Mouse (Mus musculus): ENCODE measurements around the gene Tarbp1. TPM values are rescaled to one million over a fixed set of nuclear protein-coding genes. Genes with fewer than 3 reads are reported as not detected.

Tarbp1 gene
- 9.5 and 11.9 TPM in 2 replicates for total RNA-seq (2012; rRNA removed)

DNA sequence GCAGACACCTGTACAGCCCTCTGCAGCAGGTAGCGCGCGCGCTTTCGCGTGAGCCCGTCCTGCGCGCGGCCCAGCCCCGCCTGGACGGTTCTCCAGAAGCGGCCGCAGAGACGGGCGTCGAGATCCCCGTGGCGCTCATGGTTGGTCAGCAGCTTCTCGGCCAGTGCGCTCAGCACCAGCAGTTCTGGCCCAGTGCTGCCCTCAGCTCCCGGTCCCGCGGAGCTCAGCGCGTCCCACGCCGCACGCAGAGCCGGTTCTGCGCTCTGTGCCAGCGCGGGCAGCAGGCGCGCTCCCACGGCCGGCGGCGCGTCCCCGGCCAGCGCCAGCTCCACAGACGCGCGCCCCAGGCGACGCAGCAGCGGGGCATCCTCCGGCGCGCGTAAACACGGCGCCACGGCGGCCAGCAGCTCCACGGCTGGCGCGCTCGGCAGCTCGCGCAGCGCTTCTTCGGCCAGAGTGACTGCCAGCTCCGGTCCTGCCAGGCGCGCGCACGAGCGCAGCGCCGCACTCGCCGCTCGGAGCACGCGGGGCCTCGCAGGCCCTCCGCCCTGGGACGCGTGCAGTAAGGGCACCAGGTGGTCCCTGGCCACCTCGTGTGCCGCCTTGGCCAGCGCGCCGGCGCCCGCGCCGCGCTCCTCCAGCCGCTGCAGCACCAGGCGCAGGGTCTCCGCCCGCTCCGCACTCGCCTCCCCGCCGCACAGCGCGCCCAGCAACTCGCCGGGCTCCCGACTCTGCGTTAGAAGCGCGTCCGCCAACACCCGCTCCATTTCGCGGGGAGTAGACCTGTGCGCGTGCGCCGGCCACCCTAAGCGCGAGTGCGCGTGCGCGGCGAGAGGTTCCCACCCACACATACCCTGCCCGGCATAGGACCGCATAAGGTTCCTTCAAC, at the start of gene Tarbp1:
Gene Tarbp1 (minus strand): TSS at position 767 of the 889 bp plus-strand sequence.
- Histone ChIP-seq H3K36me3 (ENCODE audit: control insufficient read depth, insufficient read depth, low read length, poor library complexity, severe bottlenecking) (peaks cover 4% of the 10 kb centered on the region; the same call in 1 of the 2 replicates), H3K4me1 (ENCODE audit: control insufficient read depth in 2 of 2, insufficient read depth in 2 of 2, low read length in 2 of 2, poor library complexity in 1 of 2) (peaks cover 0 to 8% of the 10 kb centered on the region in 2 experiments; a peak in 1 of 4 replicates), H3K27ac (ENCODE audit: insufficient read depth, low read depth, low read length, poor library complexity, severe bottlenecking) (no peak within 1 kb of the TSS), H3K9me3 (ENCODE audit: control insufficient read depth, insufficient read depth, low read depth, low read length) (no peaks in the 10 kb centered on the region), H3K9ac (ENCODE audit: insufficient read depth, low read depth, low read length, poor library complexity, severe bottlenecking) (peak within 1 kb of the TSS; percentile 92), H3K4me3 (ENCODE audit: insufficient read depth in 1 of 2, low read depth in 1 of 2, low read length in 2 of 2, poor library complexity in 1 of 2, severe bottlenecking in 1 of 2) (peak within 1 kb of the TSS; percentile 84 to 91)
- in situ Hi-C loops (cut with MboI; ENCODE audit: low sequenced_read_pairs in 2 of 2, unreplicated experiment in 2 of 2): loop anchor here in 1 of 2 experiments (25.0 kb wide), 1 partner anchor 413 kb away; no protein-coding TSS in a partner anchor
- peak; percentile 82 for DNase-seq (ENCODE audit: low read depth, low spot score)
- TF ChIP-seq HCFC1 (IDR thresholded peaks at IDR 0.05; ENCODE audit: borderline replicate concordance, insufficient read depth, low read length) (no peak; the same call in 1 of the 2 replicates), ZNF384 (IDR thresholded peaks at IDR 0.05; ENCODE audit: low read depth, low read length) (no peak), CHD2 (IDR thresholded peaks at IDR 0.05; ENCODE audit: low read depth, low read length) (no peak), MAFK (IDR thresholded peaks at IDR 0.05; ENCODE audit: insufficient read depth, low read depth, low read length) (no peak), ZC3H11A (IDR thresholded peaks at IDR 0.05; ENCODE audit: borderline replicate concordance, low read depth, low read length) (no peak)

DNA sequence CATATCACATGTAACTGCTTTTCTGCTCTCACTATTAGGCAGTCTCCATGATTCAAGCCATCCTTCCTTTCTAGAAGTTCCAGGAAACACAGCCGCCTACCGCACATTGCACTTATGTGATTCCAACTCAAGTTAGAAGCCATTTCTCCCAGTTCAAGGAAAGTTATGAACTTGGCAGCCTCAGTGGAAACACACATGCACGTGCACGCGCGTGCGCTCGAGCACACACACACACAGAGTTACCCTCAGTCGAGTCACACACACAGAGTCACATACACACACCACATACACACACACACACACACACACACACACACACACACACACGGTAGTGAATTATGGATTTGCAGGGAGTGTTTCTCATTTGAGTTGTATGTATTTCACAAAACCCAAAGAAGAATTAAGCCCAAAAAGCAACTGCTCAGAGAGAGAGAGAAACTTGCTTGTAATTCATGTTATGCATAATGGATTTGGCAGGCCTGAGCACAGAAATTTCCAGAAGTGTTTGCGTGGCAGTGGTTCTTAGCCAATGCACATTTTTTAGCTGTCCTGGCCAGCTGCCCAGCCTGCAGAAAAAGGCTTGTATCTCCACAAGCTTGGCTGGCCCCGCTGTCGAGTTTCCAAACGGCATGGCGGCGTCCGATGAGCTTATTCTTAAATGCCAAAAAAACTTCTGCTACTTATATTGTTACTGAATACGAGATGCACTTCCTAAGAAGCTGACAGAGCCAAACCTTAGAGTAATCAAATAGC, 49.5 kb upstream of the Tarbp1 start:
- Histone ChIP-seq H3K4me1 (ENCODE audit: control insufficient read depth in 2 of 2, insufficient read depth in 2 of 2, low read length in 2 of 2, poor library complexity in 1 of 2) (no peaks in the 10 kb centered on the region), H3K27ac (ENCODE audit: insufficient read depth, low read depth, low read length, poor library complexity, severe bottlenecking) (no peak overlapping the region), H3K9me3 (ENCODE audit: control insufficient read depth, insufficient read depth, low read depth, low read length) (no peaks in the 10 kb centered on the region), H3K36me3 (ENCODE audit: control insufficient read depth, insufficient read depth, low read length, poor library complexity, severe bottlenecking) (no peaks in the 10 kb centered on the region), H3K4me3 (ENCODE audit: insufficient read depth in 1 of 2, low read depth in 1 of 2, low read length in 2 of 2, poor library complexity in 1 of 2, severe bottlenecking in 1 of 2) (no peak overlapping the region), H3K9ac (ENCODE audit: insufficient read depth, low read depth, low read length, poor library complexity, severe bottlenecking) (no peak overlapping the region)
- in situ Hi-C loops (cut with MboI; ENCODE audit: low sequenced_read_pairs in 2 of 2, unreplicated experiment in 2 of 2): no loop called here
- DNase-seq (ENCODE audit: low read depth, low spot score): no peak
- no peak for TF ChIP-seq CHD2 (IDR thresholded peaks at IDR 0.05; ENCODE audit: low read depth, low read length)
- no peak for TF ChIP-seq ZC3H11A (IDR thresholded peaks at IDR 0.05; ENCODE audit: borderline replicate concordance, low read depth, low read length)
- TF ChIP-seq MAFK (IDR thresholded peaks at IDR 0.05; ENCODE audit: insufficient read depth, low read depth, low read length): no peak
- no peak for TF ChIP-seq ZNF384 (IDR thresholded peaks at IDR 0.05; ENCODE audit: low read depth, low read length)
- no peak for TF ChIP-seq HCFC1 (IDR thresholded peaks at IDR 0.05; ENCODE audit: borderline replicate concordance, insufficient read depth, low read length)

DNA sequence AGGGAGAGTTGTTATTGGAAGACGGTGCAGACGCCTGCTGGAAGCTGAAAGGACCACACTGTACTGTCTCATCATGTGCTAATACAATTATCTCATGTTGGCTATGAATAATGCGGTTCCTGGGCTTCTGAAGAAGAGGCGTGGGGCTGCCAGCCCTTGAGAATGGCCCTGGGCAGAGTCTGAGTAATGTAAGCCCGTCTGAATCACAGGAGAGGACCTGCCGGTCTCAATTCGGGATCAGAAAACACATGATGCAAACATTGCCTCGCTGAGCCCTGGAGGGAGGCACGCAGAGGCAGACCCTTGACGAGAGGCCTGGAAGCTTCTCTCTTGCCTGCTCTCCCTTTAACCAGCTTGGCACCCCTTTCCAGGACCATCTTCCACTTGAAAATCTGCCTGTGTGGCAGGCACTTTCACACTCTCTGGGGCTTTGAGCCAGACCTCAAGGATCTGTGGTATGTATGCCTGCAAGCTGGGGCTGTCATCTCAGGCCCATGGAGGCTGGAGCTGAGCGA, 48.3 kb upstream of the Tarbp1 start:
- in situ Hi-C loops (cut with MboI; ENCODE audit: low sequenced_read_pairs in 2 of 2, unreplicated experiment in 2 of 2): no loop called here
- Histone ChIP-seq H3K4me1 (ENCODE audit: control insufficient read depth in 2 of 2, insufficient read depth in 2 of 2, low read length in 2 of 2, poor library complexity in 1 of 2) (no peaks in the 10 kb centered on the region), H3K9ac (ENCODE audit: insufficient read depth, low read depth, low read length, poor library complexity, severe bottlenecking) (no peak overlapping the region), H3K27ac (ENCODE audit: insufficient read depth, low read depth, low read length, poor library complexity, severe bottlenecking) (no peak overlapping the region), H3K36me3 (ENCODE audit: control insufficient read depth, insufficient read depth, low read length, poor library complexity, severe bottlenecking) (no peaks in the 10 kb centered on the region), H3K9me3 (ENCODE audit: control insufficient read depth, insufficient read depth, low read depth, low read length) (no peaks in the 10 kb centered on the region), H3K4me3 (ENCODE audit: insufficient read depth in 1 of 2, low read depth in 1 of 2, low read length in 2 of 2, poor library complexity in 1 of 2, severe bottlenecking in 1 of 2) (no peak overlapping the region)
- TF ChIP-seq MAFK (IDR thresholded peaks at IDR 0.05; ENCODE audit: insufficient read depth, low read depth, low read length) (no peak), ZC3H11A (IDR thresholded peaks at IDR 0.05; ENCODE audit: borderline replicate concordance, low read depth, low read length) (no peak), HCFC1 (IDR thresholded peaks at IDR 0.05; ENCODE audit: borderline replicate concordance, insufficient read depth, low read length) (no peak), CHD2 (IDR thresholded peaks at IDR 0.05; ENCODE audit: low read depth, low read length) (no peak), ZNF384 (IDR thresholded peaks at IDR 0.05; ENCODE audit: low read depth, low read length) (no peak)
- no peak for DNase-seq (ENCODE audit: low read depth, low spot score)

DNA sequence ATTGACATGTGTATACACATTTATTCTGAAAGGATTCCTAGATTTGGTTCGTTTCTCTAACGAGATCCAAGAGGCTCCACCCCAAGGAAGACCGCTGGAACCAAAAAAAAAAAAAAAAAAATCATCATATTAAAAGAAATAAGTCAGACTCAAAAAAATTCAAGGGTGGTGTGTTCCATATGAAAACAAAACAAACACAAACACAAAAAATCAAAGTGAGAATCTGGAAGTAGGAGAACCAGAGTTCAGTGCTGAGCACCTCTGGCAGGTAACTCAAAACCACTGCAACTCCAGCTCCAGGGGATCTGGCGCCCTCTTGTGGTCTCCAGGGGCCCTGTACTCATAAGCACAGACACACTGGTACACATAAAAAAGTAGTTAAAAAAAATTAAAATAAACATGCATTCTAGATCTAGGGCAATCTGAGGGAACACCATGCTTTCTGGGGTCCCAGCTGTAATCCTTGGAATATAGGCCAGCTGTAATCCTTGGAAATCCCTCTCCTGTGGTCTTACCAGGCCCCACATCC, 44.6 kb upstream of the Tarbp1 start:
- Histone ChIP-seq H3K9me3 (ENCODE audit: control insufficient read depth, insufficient read depth, low read depth, low read length) (no peaks in the 10 kb centered on the region), H3K4me3 (ENCODE audit: insufficient read depth in 1 of 2, low read depth in 1 of 2, low read length in 2 of 2, poor library complexity in 1 of 2, severe bottlenecking in 1 of 2) (no peak overlapping the region), H3K27ac (ENCODE audit: insufficient read depth, low read depth, low read length, poor library complexity, severe bottlenecking) (no peak overlapping the region), H3K4me1 (ENCODE audit: control insufficient read depth in 2 of 2, insufficient read depth in 2 of 2, low read length in 2 of 2, poor library complexity in 1 of 2) (peaks cover 0 to 2% of the 10 kb centered on the region in 2 experiments; a peak in 2 of 4 replicates), H3K9ac (ENCODE audit: insufficient read depth, low read depth, low read length, poor library complexity, severe bottlenecking) (no peak overlapping the region), H3K36me3 (ENCODE audit: control insufficient read depth, insufficient read depth, low read length, poor library complexity, severe bottlenecking) (no peaks in the 10 kb centered on the region)
- in situ Hi-C loops (cut with MboI; ENCODE audit: low sequenced_read_pairs in 2 of 2, unreplicated experiment in 2 of 2): no loop called here
- no peak for DNase-seq (ENCODE audit: low read depth, low spot score)
- TF ChIP-seq MAFK (IDR thresholded peaks at IDR 0.05; ENCODE audit: insufficient read depth, low read depth, low read length) (no peak), ZNF384 (IDR thresholded peaks at IDR 0.05; ENCODE audit: low read depth, low read length) (peak; percentile 64; the same call in 1 of the 2 replicates)
